Mouse (Mus musculus) left cerebral cortex, adult 9 months (tissue): ENCODE data around the gene Dzip1.

Experiments used
- DNase-seq, 2 experiments: peaks; one replicate each; pipeline ENCODE4 v3.0.0; 2022; ENCODE audit warnings: low spot score in 2 of 2

The Dzip1 gene

GRCm38 (mm10) chr14:118922667-118923184, 2.5 kb downstream of the Dzip1 start:
- no peak for DNase-seq

- no peak for DNase-seq
Measured at GRCm38 (mm10) chr14:118922251-118922650, 3.0 kb downstream of the Dzip1 start.

GRCm38 (mm10) chr14:118920654-118921053, 4.6 kb downstream of the Dzip1 start:
- no peak for DNase-seq

GRCm38 (mm10) chr14:118919025-118919424, 6.2 kb downstream of the Dzip1 start:
- no peak for DNase-seq

- DNase-seq = no peak
Measured at GRCm38 (mm10) chr14:118913651-118914050, 11.6 kb downstream of the Dzip1 start.

- DNase-seq = no peak
Measured at GRCm38 (mm10) chr14:118911521-118911920, 13.7 kb downstream of the Dzip1 start.

- peak in 1 of 2 experiments; percentile 75 for DNase-seq
Measured at GRCm38 (mm10) chr14:118910332-118911222, 14.7 kb downstream of the Dzip1 start.

GRCm38 (mm10) chr14:118909872-118910271, 15.4 kb downstream of the Dzip1 start:
- no peak for DNase-seq

GRCm38 (mm10) chr14:118907592-118907991, 17.7 kb downstream of the Dzip1 start:
- DNase-seq = no peak

- DNase-seq = no peak
Measured at GRCm38 (mm10) chr14:118903867-118904562, 21.2 kb downstream of the Dzip1 start.

GRCm38 (mm10) chr14:118903397-118903796, 21.9 kb downstream of the Dzip1 start:
- peak in 1 of 2 experiments; percentile 37 for DNase-seq

GRCm38 (mm10) chr14:118900911-118901310, 24.3 kb downstream of the Dzip1 start:
- DNase-seq = no peak

GRCm38 (mm10) chr14:118899940-118900339, 25.3 kb downstream of the Dzip1 start:
- DNase-seq = no peak

GRCm38 (mm10) chr14:118895655-118896054, 29.6 kb downstream of the Dzip1 start:
- no peak for DNase-seq

GRCm38 (mm10) chr14:118895228-118895627, 30.0 kb downstream of the Dzip1 start:
- no peak for DNase-seq

- peak; percentile 61 to 78 for DNase-seq
Measured at GRCm38 (mm10) chr14:118890101-118890500, 35.2 kb downstream of the Dzip1 start.

GRCm38 (mm10) chr14:118884250-118884556, 41.1 kb downstream of the Dzip1 start:
- no peak for DNase-seq

GRCm38 (mm10) chr14:118883344-118884249, 41.7 kb downstream of the Dzip1 start:
- DNase-seq = no peak

GRCm38 (mm10) chr14:118880696-118881095, 44.6 kb downstream of the Dzip1 start:
- no peak for DNase-seq

GRCm38 (mm10) chr14:118878346-118878910, 46.8 kb downstream of the Dzip1 start:
- no peak for DNase-seq

- DNase-seq = no peak
Measured at GRCm38 (mm10) chr14:118874786-118875415, 50.4 kb downstream of the Dzip1 start.
